Mouse (Mus musculus) embryonic facial prominence, embryonic 12.5 days (tissue): ENCODE measurements around the gene Olfr1322. TPM values are rescaled to one million over a fixed set of nuclear protein-coding genes. Genes with fewer than 3 reads are reported as not detected.

Experiments used
- ATAC-seq: fragments of 200-750 bp; cut with Nextera tagmentation; 2 replicates; pipeline ENCODE4 v1.8.0; 2017; ENCODE audit not compliant: insufficient number of reproducible peaks, insufficient read depth, low FRiP score, low TSS enrichment
- H3K27ac ChIP-seq: fragments of 300-500 bp; sonication (generic); 2 replicates; pipeline ENCODE4 v1.5.1; 2016; ENCODE audit warnings: mild to moderate bottlenecking
- H3K27me3 ChIP-seq: fragments of 300-500 bp; sonication (generic); 2 replicates; pipeline ENCODE4 v1.6.1; 2016; ENCODE audit warnings: mild to moderate bottlenecking, moderate library complexity
- H3K36me3 ChIP-seq: fragments of 300-500 bp; sonication (generic); 2 replicates; pipeline ENCODE4 v1.6.1; 2016; ENCODE audit warnings: mild to moderate bottlenecking
- H3K4me1 ChIP-seq: fragments of 300-500 bp; sonication (generic); 2 replicates; pipeline ENCODE4 v1.6.1; 2016
- H3K4me2 ChIP-seq: fragments of 300-500 bp; sonication (generic); replicated peaks from 2 replicates; pipeline ENCODE4 v1.6.1; 2016; ENCODE audit warnings: mild to moderate bottlenecking, moderate library complexity
- H3K4me3 ChIP-seq: fragments of 300-500 bp; sonication (generic); 2 replicates; pipeline ENCODE4 v1.5.1; 2016; ENCODE audit warnings: mild to moderate bottlenecking
- H3K9ac ChIP-seq: fragments of 300-500 bp; sonication (generic); 2 replicates; pipeline ENCODE4 v1.6.1; 2016; ENCODE audit warnings: mild to moderate bottlenecking, moderate library complexity
- H3K9me3 ChIP-seq: fragments of 300-500 bp; sonication (generic); 2 replicates; pipeline ENCODE4 v1.6.1; 2016; ENCODE audit warnings: mild to moderate bottlenecking, moderate library complexity
- WGBS: fragments of 180-500 bp; shearing (Covaris S2); methylation state at CpG from one replicate; pipeline ENCODE4 v1.1.7; 2016; 5-methylcytosine and 5-hydroxymethylcytosine counted together
- polyA plus RNA-seq: library from polyadenylated mRNA; unstranded; fragments of >200 nt; fragmentation: Nextera tagmentation; extraction: Ambion mirVana; gene quantifications from 2 replicates; pipeline ENCODE4 v1.2.1, GENCODE M21; 2016

The Olfr1322 gene
- polyA plus RNA-seq = not detected in 2 replicates

- Histone ChIP-seq H3K9me3 (no peaks in the 10 kb centered on the region), H3K36me3 (no peaks in the 10 kb centered on the region), H3K4me1 (no peaks in the 10 kb centered on the region), H3K27ac (no peak within 1 kb of the TSS), H3K27me3 (no peaks in the 10 kb centered on the region), H3K4me2 (no peak within 1 kb of the TSS), H3K4me3 (no peak within 1 kb of the TSS), H3K9ac (no peak within 1 kb of the TSS)
- ATAC-seq = no peak
- WGBS = 79% methylated on average over 2 of the region's 2 CpGs
Measured at GRCm38 (mm10) chrX:49891383-49891782, at the start of gene Olfr1322. Gene Olfr1322, minus strand, starts transcription at chrX:49891483.

- Histone ChIP-seq H3K36me3 (no peaks in the 10 kb centered on the region), H3K4me2 (no peak overlapping the region), H3K4me3 (no peak overlapping the region), H3K4me1 (no peaks in the 10 kb centered on the region), H3K9me3 (no peaks in the 10 kb centered on the region), H3K27ac (no peak overlapping the region), H3K9ac (no peak overlapping the region), H3K27me3 (no peaks in the 10 kb centered on the region)
- no peak for ATAC-seq
- 78% methylated on average over 4 of the region's 4 CpGs for WGBS
Measured at GRCm38 (mm10) chrX:49877651-49878349, 13.5 kb downstream of the Olfr1322 start.

Other genes with a start within 250 kb of the Olfr1322 start
- gene Olfr1320, start 219.2 kb downstream of the Olfr1322 start, polyA plus RNA-seq = not detected in 2 replicates
- gene Olfr1321, start 156.4 kb downstream of the Olfr1322 start, polyA plus RNA-seq = not detected in 2 replicates
- gene Igsf1, start 93.7 kb downstream of the Olfr1322 start, polyA plus RNA-seq = 3.1 and 4.4 TPM in 2 replicates
- gene Olfr1323, start 127.9 kb upstream of the Olfr1322 start, polyA plus RNA-seq = not detected in 2 replicates